Comparison of ENCODE assay signal across 26 mouse cellular contexts in genomic region chr14:71473907-71474306, GRCm38 (mm10).
DNase-seq lines count a peak whose midpoint lies in the region; ATAC-seq lines count a peak whose summit lies in the region.
"Had no signal": no experiment of that assay in that cellular context is flagged by ENCODE, and none has a peak within 500 bp of the region (broad histone marks: within the 10 kb centered on the region; RNA-seq: fewer than 3 reads in every experiment).

No protein-coding gene starts in this region.

- H3K4me1 ChIP-seq in heart, embryonic 12.5 days (replicated peaks), result no peaks in the 10 kb centered on the region
- H3K4me1 ChIP-seq: embryonic facial prominence, embryonic 12.5 days; intestine, embryonic 15.5 days; kidney, embryonic 15.5 days; limb, embryonic 15.5 days; megakaryocyte, embryonic 14.5 days; midbrain, embryonic 13.5 days had no signal

- WGBS in heart, embryonic 12.5 days, result 68% methylated on average over 6 of the region's 6 CpGs

- H3K4me2 ChIP-seq in heart, embryonic 12.5 days, result no peak overlapping the region
- H3K4me2 ChIP-seq: embryonic facial prominence, embryonic 12.5 days; intestine, embryonic 15.5 days; kidney, embryonic 15.5 days; limb, embryonic 15.5 days; lung, embryonic 14.5 days; midbrain, embryonic 13.5 days had no signal

- H3K36me3 ChIP-seq in heart, embryonic 12.5 days, result no peaks in the 10 kb centered on the region
- H3K36me3 ChIP-seq: embryonic facial prominence, embryonic 12.5 days; G1E; intestine, embryonic 15.5 days; kidney, embryonic 15.5 days; limb, embryonic 15.5 days; midbrain, embryonic 13.5 days had no signal

- ATAC-seq in heart, embryonic 12.5 days (ENCODE audit: insufficient number of reproducible peaks, low FRiP score), result no peak
- ATAC-seq: forebrain, postnatal 0 days; hindbrain, embryonic 16.5 days; intestine, embryonic 15.5 days; midbrain, embryonic 13.5 days; Patski had no signal

- H3K9me3 ChIP-seq in heart, embryonic 12.5 days (replicated peaks), result no peaks in the 10 kb centered on the region
- H3K9me3 ChIP-seq: embryonic facial prominence, embryonic 12.5 days; G1E; intestine, embryonic 15.5 days; kidney, embryonic 15.5 days; limb, embryonic 15.5 days; megakaryocyte, embryonic 14.5 days; midbrain, embryonic 13.5 days had no signal

- intact Hi-C loops in heart, postnatal 14 days (cut with DNase I), result loop anchor here (10.0 kb wide), 1 partner anchor 821 kb away; no protein-coding TSS in a partner anchor

- no peak overlapping the region for H3K9ac ChIP-seq in heart, embryonic 12.5 days
- H3K9ac ChIP-seq: embryonic facial prominence, embryonic 12.5 days; forebrain, postnatal 0 days; intestine, embryonic 15.5 days; kidney, embryonic 15.5 days; limb, embryonic 15.5 days; liver, embryonic 14.5 days; lung, embryonic 14.5 days; midbrain, embryonic 13.5 days had no signal

- H3K27ac ChIP-seq in heart, embryonic 12.5 days (ENCODE audit: poor library complexity, severe bottlenecking), result no peak overlapping the region
- H3K27ac ChIP-seq: embryonic facial prominence, embryonic 12.5 days; intestine, embryonic 15.5 days; kidney, embryonic 15.5 days; limb, embryonic 15.5 days; liver, embryonic 14.5 days; midbrain, embryonic 13.5 days had no signal

- peak; percentile 55 to 56 for DNase-seq in heart, adult 18-20 months
- peak; percentile 11 for DNase-seq in cerebellum, adult 9-10 months
- peak; percentile 29 to 35 for DNase-seq in cerebellum, postnatal 25 days
- DNase-seq in heart, postnatal 14 days, result peak; percentile 13 to 29
- no peak for DNase-seq in c-Kit-positive CD71-positive TER-119-positive erythroid progenitor cells, embryonic 14.5 days (ENCODE audit: low spot score)
- no peak for DNase-seq in adipocyte (ENCODE audit: low spot score)
- DNase-seq: adrenal gland, adult 2 months; B cell, adult 2 months; forebrain, postnatal 0 days; gastrocnemius, postnatal 36 days; kidney, postnatal 4 days; layer of hippocampus, adult 9-11 months; lung, embryonic 14.5 days; lung, postnatal 36 days; right cerebral cortex, postnatal 14 days had no signal

- no peak overlapping the region for H3K4me3 ChIP-seq in heart, embryonic 12.5 days
- H3K4me3 ChIP-seq: embryonic facial prominence, embryonic 12.5 days; intestine, embryonic 15.5 days; kidney, embryonic 15.5 days; limb, embryonic 15.5 days; megakaryocyte, embryonic 14.5 days; midbrain, embryonic 13.5 days had no signal

- no peaks in the 10 kb centered on the region for H3K27me3 ChIP-seq in heart, embryonic 12.5 days (replicated peaks)
- H3K27me3 ChIP-seq: embryonic facial prominence, embryonic 12.5 days; intestine, embryonic 15.5 days; kidney, embryonic 15.5 days; limb, embryonic 15.5 days; megakaryocyte, embryonic 14.5 days; midbrain, embryonic 13.5 days; Patski had no signal

Comparison
In these comparisons a context has a peak if more than half of its experiments do, and no peak if none do; other contexts are left out.
1. DNase-seq: peak in heart, adult 18-20 months (2 of 2), cerebellum, adult 9-10 months (single experiment), cerebellum, postnatal 25 days (2 of 2) and heart, postnatal 14 days (2 of 2); none in c-Kit-positive CD71-positive TER-119-positive erythroid progenitor cells, embryonic 14.5 days (single experiment) and adipocyte (single experiment).